Comparison of ENCODE assay signal across 11 mouse cellular contexts in the genomic region with DNA sequence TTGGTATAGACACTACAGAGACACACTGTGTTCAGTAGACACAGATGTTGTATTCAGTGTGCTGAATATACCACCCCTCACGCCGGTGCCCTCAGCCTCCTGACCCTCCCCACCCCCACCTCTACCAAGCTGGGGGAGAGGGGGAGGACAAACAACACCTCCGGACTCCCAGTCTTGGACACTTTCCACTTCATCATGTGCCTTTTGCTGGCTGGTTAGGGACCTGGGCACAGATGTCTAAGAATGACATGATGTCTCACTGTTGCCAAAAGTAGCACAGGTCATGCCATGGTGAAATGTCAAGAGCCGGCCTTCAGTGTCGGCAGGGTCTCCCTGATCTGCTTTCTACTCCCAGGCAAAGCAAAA. TPM values are rescaled to one million over a fixed set of nuclear protein-coding genes. Genes with fewer than 3 reads are reported as not detected.
DNase-seq lines count a peak whose midpoint lies in the region; ATAC-seq and TF ChIP-seq lines count a peak whose summit lies in the region.
"Had no signal": no experiment of that assay in that cellular context is flagged by ENCODE, and none has a peak within 500 bp of the region (broad histone marks: within the 10 kb centered on the region; RNA-seq: fewer than 3 reads in every experiment).

No protein-coding gene starts in this region.

- peaks cover 46% of the 10 kb centered on the region for H3K4me1 ChIP-seq in midbrain, embryonic 12.5 days
- H3K4me1 ChIP-seq in midbrain, postnatal 0 days (ENCODE audit: insufficient read depth, low read length) = peaks cover 17% of the 10 kb centered on the region
- peaks cover 26 to 43% of the 10 kb centered on the region in 2 experiments for H3K4me1 ChIP-seq in heart, embryonic 14.5 days (ENCODE audit: control insufficient read depth in 2 of 2, insufficient read depth in 2 of 2, low read length in 2 of 2)
- peaks cover 29% of the 10 kb centered on the region for H3K4me1 ChIP-seq in stomach, embryonic 14.5 days (ENCODE audit: control insufficient read depth, insufficient read depth, low read length)

- no peak for TF ChIP-seq CTCF in midbrain, postnatal 0 days (IDR thresholded peaks at IDR 0.05)

- DNase-seq in gastrocnemius, adult 8-10 months (ENCODE audit: low spot score in 2 of 2) = peak; percentile 31 to 39
- no peak for DNase-seq in gastrocnemius, postnatal 4 days (ENCODE audit: low spot score in 2 of 2)
- no peak for DNase-seq in midbrain, postnatal 0 days (ENCODE audit: low spot score)
- no peak for DNase-seq in layer of hippocampus, adult 9-11 months

- H3K4me3 ChIP-seq in midbrain, embryonic 12.5 days = no peak overlapping the region
- H3K4me3 ChIP-seq in midbrain, postnatal 0 days (ENCODE audit: low read depth, low read length) = no peak overlapping the region
- H3K4me3 ChIP-seq in heart, embryonic 14.5 days (ENCODE audit: control insufficient read depth in 1 of 2, insufficient read depth in 1 of 2, low read depth in 1 of 2, low read length in 2 of 2) = no peak overlapping the region
- no peak overlapping the region for H3K4me3 ChIP-seq in stomach, embryonic 14.5 days (ENCODE audit: low read depth, low read length)

- no peak overlapping the region for H3K4me2 ChIP-seq in midbrain, embryonic 12.5 days (replicated peaks)
- no peak overlapping the region for H3K4me2 ChIP-seq in midbrain, postnatal 0 days (ENCODE audit: low read depth, low read length, poor library complexity, severe bottlenecking)
- peak overlapping the region; percentile 3; the same call in 1 of the 2 replicates for H3K4me2 ChIP-seq in heart, embryonic 14.5 days (ENCODE audit: low read length)
- no peak overlapping the region for H3K4me2 ChIP-seq in stomach, embryonic 14.5 days (replicated peaks; ENCODE audit: low read depth, low read length)

- 8% methylated on average over 5 of the region's 5 CpGs for WGBS in midbrain, embryonic 12.5 days
- 17% methylated on average over 5 of the region's 5 CpGs for WGBS in midbrain, postnatal 0 days
- WGBS in heart, embryonic 14.5 days = 9% methylated on average over 5 of the region's 5 CpGs
- WGBS in stomach, embryonic 14.5 days = 16% methylated on average over 5 of the region's 5 CpGs

- no peaks in the 10 kb centered on the region for H3K36me3 ChIP-seq in midbrain, embryonic 12.5 days
- no peaks in the 10 kb centered on the region for H3K36me3 ChIP-seq in midbrain, postnatal 0 days (ENCODE audit: insufficient read depth, low read length)
- H3K36me3 ChIP-seq in heart, embryonic 14.5 days (ENCODE audit: control insufficient read depth, insufficient read depth, low read length) = no peaks in the 10 kb centered on the region
- no peaks in the 10 kb centered on the region for H3K36me3 ChIP-seq in stomach, embryonic 14.5 days (ENCODE audit: control insufficient read depth, insufficient read depth, low read length)

- ATAC-seq in midbrain, embryonic 12.5 days (ENCODE audit: low FRiP score, low read depth) = no peak
- ATAC-seq in midbrain, postnatal 0 days (ENCODE audit: low FRiP score) = no peak
- peak; percentile 48; the same call in 1 of the 2 replicates for ATAC-seq in heart, embryonic 14.5 days (ENCODE audit: insufficient number of reproducible peaks, insufficient read depth, low FRiP score, low read depth)
- ATAC-seq in stomach, embryonic 14.5 days (ENCODE audit: insufficient number of reproducible peaks, insufficient read depth, low FRiP score, low read depth) = no peak
- no peak for ATAC-seq in granulocyte monocyte progenitor cell, adult 5-6 weeks (replicated peaks; ENCODE audit: poor library complexity, severe bottlenecking)

- peak overlapping the region; percentile 28; the same call in 1 of the 2 replicates for H3K9ac ChIP-seq in midbrain, embryonic 12.5 days (replicated peaks)
- no peak overlapping the region for H3K9ac ChIP-seq in midbrain, postnatal 0 days (replicated peaks; ENCODE audit: low read length, poor library complexity, severe bottlenecking)
- H3K9ac ChIP-seq in heart, embryonic 14.5 days (ENCODE audit: low read length) = no peak overlapping the region
- no peak overlapping the region for H3K9ac ChIP-seq in stomach, embryonic 14.5 days (replicated peaks; ENCODE audit: low read depth, low read length)

- peak overlapping the region; percentile 95 for H3K27ac ChIP-seq in midbrain, embryonic 12.5 days (replicated peaks)
- H3K27ac ChIP-seq in midbrain, postnatal 0 days (ENCODE audit: low read depth, low read length) = no peak overlapping the region
- peak overlapping the region; percentile 86 to 89 for H3K27ac ChIP-seq in heart, embryonic 14.5 days (replicated peaks in 1 of 2; ENCODE audit: control insufficient read depth in 1 of 2, insufficient read depth in 1 of 2, low read depth in 2 of 2, low read length in 2 of 2)
- peak overlapping the region; percentile 92 for H3K27ac ChIP-seq in stomach, embryonic 14.5 days (ENCODE audit: low read length)

- H3K9me3 ChIP-seq in midbrain, embryonic 12.5 days = no peaks in the 10 kb centered on the region
- H3K9me3 ChIP-seq in midbrain, postnatal 0 days (ENCODE audit: low read length) = no peaks in the 10 kb centered on the region
- no peaks in the 10 kb centered on the region for H3K9me3 ChIP-seq in heart, embryonic 14.5 days (ENCODE audit: control insufficient read depth, low read length)
- no peaks in the 10 kb centered on the region for H3K9me3 ChIP-seq in stomach, embryonic 14.5 days (ENCODE audit: control insufficient read depth, low read depth, low read length)

- H3K27me3 ChIP-seq in midbrain, embryonic 12.5 days = no peaks in the 10 kb centered on the region
- no peaks in the 10 kb centered on the region for H3K27me3 ChIP-seq in midbrain, postnatal 0 days (ENCODE audit: insufficient read depth, low read length)
- no peaks in the 10 kb centered on the region for H3K27me3 ChIP-seq in heart, embryonic 14.5 days (ENCODE audit: control insufficient read depth, insufficient read depth, low read length)
- H3K27me3 ChIP-seq in stomach, embryonic 14.5 days (ENCODE audit: control insufficient read depth, insufficient read depth, low read length) = no peaks in the 10 kb centered on the region

RNA-seq across cellular contexts. Expression of gene Shisal2a, which starts 19.1 kb away (rescaled TPM):
- not detected for total RNA-seq in gastrocnemius, adult 8-10 months (2022)
- total RNA-seq in gastrocnemius, postnatal 4 days (2021) = not detected
- 1.7 and 2.0 TPM in 2 replicates for polyA plus RNA-seq in midbrain, embryonic 12.5 days (2016; fragmentation: Nextera tagmentation; extraction: Ambion mirVana)
- 0.49 and 5.5 TPM in 2 replicates for total RNA-seq in midbrain, postnatal 0 days (2014; rRNA removed)
- polyA plus RNA-seq in midbrain, postnatal 0 days (2015; fragmentation: Nextera tagmentation; extraction: Ambion mirVana) = 12.6 and 15.5 TPM in 2 replicates
- 1.1 and 2.0 TPM in 2 replicates for polyA plus RNA-seq in heart, embryonic 14.5 days (2014; fragmentation: Nextera tagmentation; extraction: Ambion mirVana)
- 2.0 and 2.8 TPM in 2 replicates for polyA plus RNA-seq in stomach, embryonic 14.5 days (2014; fragmentation: Nextera tagmentation; extraction: Ambion mirVana)
- not detected in 2 replicates for total RNA-seq in granulocyte monocyte progenitor cell, adult 5-6 weeks (2014; fragmentation: Nextera tagmentation)
- total RNA-seq in granulocyte monocyte progenitor cell, adult 5-6 weeks (2017) = not detected in 2 replicates
- total RNA-seq: hematopoietic stem cell, adult 5-6 weeks; megakaryocyte-erythroid progenitor cell, adult 5-6 weeks had no signal
- polyA plus RNA-seq: spleen, adult 2 months had no signal

RNA-seq across cellular contexts. Expression of gene Coa7, which starts 36.2 kb away (rescaled TPM):
- 10 to 100 TPM; 26.4 to 40.8 (median 33.7) TPM for total RNA-seq in gastrocnemius, adult 8-10 months (2022)
- total RNA-seq in gastrocnemius, postnatal 4 days (2021) = 10 to 100 TPM; 23.1 to 31.3 TPM
- 50.4 and 57.5 TPM in 2 replicates for polyA plus RNA-seq in midbrain, embryonic 12.5 days (2016; fragmentation: Nextera tagmentation; extraction: Ambion mirVana)
- total RNA-seq in midbrain, postnatal 0 days (2014; rRNA removed) = 16.8 and 59.5 TPM in 2 replicates
- polyA plus RNA-seq in midbrain, postnatal 0 days (2015; fragmentation: Nextera tagmentation; extraction: Ambion mirVana) = 59.6 and 63.2 TPM in 2 replicates
- 47.4 and 48.9 TPM in 2 replicates for polyA plus RNA-seq in heart, embryonic 14.5 days (2014; fragmentation: Nextera tagmentation; extraction: Ambion mirVana)
- polyA plus RNA-seq in stomach, embryonic 14.5 days (2014; fragmentation: Nextera tagmentation; extraction: Ambion mirVana) = 46.3 and 48.0 TPM in 2 replicates
- 5.2 and 17.3 TPM in 2 replicates for total RNA-seq in granulocyte monocyte progenitor cell, adult 5-6 weeks (2014; fragmentation: Nextera tagmentation)
- 13.0 and 25.6 TPM in 2 replicates for total RNA-seq in granulocyte monocyte progenitor cell, adult 5-6 weeks (2017)

RNA-seq across cellular contexts. Expression of gene Gpx7, which starts 42.7 kb away (rescaled TPM):
- total RNA-seq in gastrocnemius, adult 8-10 months (2022) = 10 to 100 TPM in 1 of 4 experiments, 1 to 10 TPM in 3; 5.0 to 11.8 (median 5.7) TPM
- total RNA-seq in gastrocnemius, postnatal 4 days (2021) = 10 to 100 TPM; 38.8 to 41.9 TPM
- 39.3 and 54.2 TPM in 2 replicates for polyA plus RNA-seq in midbrain, embryonic 12.5 days (2016; fragmentation: Nextera tagmentation; extraction: Ambion mirVana)
- total RNA-seq in midbrain, postnatal 0 days (2014; rRNA removed) = 27.7 and 52.2 TPM in 2 replicates
- 35.1 and 37.5 TPM in 2 replicates for polyA plus RNA-seq in midbrain, postnatal 0 days (2015; fragmentation: Nextera tagmentation; extraction: Ambion mirVana)
- polyA plus RNA-seq in heart, embryonic 14.5 days (2014; fragmentation: Nextera tagmentation; extraction: Ambion mirVana) = 57.7 and 68.5 TPM in 2 replicates
- 65.4 and 65.8 TPM in 2 replicates for polyA plus RNA-seq in stomach, embryonic 14.5 days (2014; fragmentation: Nextera tagmentation; extraction: Ambion mirVana)
- 1.8 and 4.2 TPM in 2 replicates for total RNA-seq in granulocyte monocyte progenitor cell, adult 5-6 weeks (2014; fragmentation: Nextera tagmentation)
- total RNA-seq in granulocyte monocyte progenitor cell, adult 5-6 weeks (2017) = 0.30 and 0.46 TPM in 2 replicates

Comparison
In these comparisons a context has a peak if more than half of its experiments do, and no peak if none do; other contexts are left out.
1. DNase-seq: peak in gastrocnemius, adult 8-10 months (2 of 2); none in gastrocnemius, postnatal 4 days (0 of 2), midbrain, postnatal 0 days (single experiment) and layer of hippocampus, adult 9-11 months (single experiment).